Mouse (Mus musculus) cortical plate, adult 2 months (tissue): ENCODE data around the gene Bicd2.

Experiments used
- CTCF ChIP-seq: fragments of 200-500 bp; IDR thresholded peaks from 2 replicates; pipeline ENCODE4 v1.5.1; 2011; ENCODE audit warnings: mild to moderate bottlenecking, control low read depth, low read length; ENCODE audit not compliant: insufficient read depth; ENCODE audit errors: extremely low read depth
- POLR2A ChIP-seq: fragments of 200-500 bp; IDR thresholded peaks from 2 replicates; pipeline ENCODE4 v1.6.1; 2011; ENCODE audit warnings: mild to moderate bottlenecking, low read length, control low read depth; ENCODE audit not compliant: insufficient read depth; ENCODE audit errors: extremely low read depth

GRCm38 (mm10) chr13:49335077-49335982 is 6.1 kb upstream of the Bicd2 start:
- TF ChIP-seq CTCF, result no peak
- TF ChIP-seq POLR2A, result no peak
